Comparison of ENCODE assay signal across 17 mouse cellular contexts in the genomic region with DNA sequence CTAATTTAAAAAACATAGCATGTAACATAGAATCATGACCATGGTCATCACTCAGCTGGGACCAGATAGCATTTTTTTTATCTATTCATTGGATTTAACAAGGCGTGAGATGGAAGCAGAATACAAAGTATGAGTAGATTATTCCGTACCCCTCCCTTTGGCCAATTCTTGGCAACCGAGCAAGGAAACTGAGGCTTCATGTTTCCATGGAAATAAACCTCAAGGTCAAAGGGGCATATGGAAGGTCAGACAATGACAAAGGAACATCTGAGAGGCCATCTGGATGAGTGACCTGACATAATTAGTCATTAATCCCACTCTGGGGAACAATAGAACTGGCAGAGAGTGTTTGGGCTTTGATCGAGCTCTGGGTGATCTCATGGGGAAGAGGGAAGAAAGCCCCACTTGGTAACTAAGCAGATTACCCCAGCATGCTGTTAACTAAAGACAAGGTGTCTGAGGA.
A peak's percentile ranks its signal among the peaks of the same experiment; 100 is the strongest.
DNase-seq lines count a peak whose midpoint lies in the region; ATAC-seq and TF ChIP-seq lines count a peak whose summit lies in the region.
"Had no signal": no experiment of that assay in that cellular context is flagged by ENCODE, and none has a peak within 500 bp of the region (broad histone marks: within the 10 kb centered on the region; RNA-seq: fewer than 3 reads in every experiment).

No protein-coding gene starts in this region.

- TF ChIP-seq CTCF in brain, embryonic 14.5 days (IDR thresholded peaks at IDR 0.05; ENCODE audit: borderline replicate concordance, extremely low read depth, insufficient read depth, insufficient read length): no peak

- no peaks in the 10 kb centered on the region for H3K4me1 ChIP-seq in embryonic facial prominence, embryonic 14.5 days (ENCODE audit: control insufficient read depth, insufficient read depth, low read length)
- H3K4me1 ChIP-seq in hindbrain, embryonic 11.5 days (replicated peaks; ENCODE audit: control insufficient read depth, insufficient read depth, low read length): no peaks in the 10 kb centered on the region
- H3K4me1 ChIP-seq in midbrain, embryonic 14.5 days (ENCODE audit: control insufficient read depth, insufficient read depth, low read length): 0 out of 2 replicates have a peak, but pooled peaks cover 8% of the 10 kb centered on the region
- no peaks in the 10 kb centered on the region for H3K4me1 ChIP-seq in kidney, embryonic 14.5 days (ENCODE audit: control insufficient read depth, insufficient read depth, low read length)
- H3K4me1 ChIP-seq: heart, embryonic 12.5 days; kidney, embryonic 15.5 days; neural tube, embryonic 13.5 days had no signal

- no peak overlapping the region for H3K4me3 ChIP-seq in embryonic facial prominence, embryonic 14.5 days (ENCODE audit: low read depth, low read length)
- H3K4me3 ChIP-seq in hindbrain, embryonic 11.5 days (ENCODE audit: low read depth, low read length): no peak overlapping the region
- no peak overlapping the region for H3K4me3 ChIP-seq in midbrain, embryonic 14.5 days (replicated peaks; ENCODE audit: low read depth, low read length)
- H3K4me3 ChIP-seq in kidney, embryonic 14.5 days (ENCODE audit: low read length): no peak overlapping the region
- H3K4me3 ChIP-seq: heart, embryonic 12.5 days; kidney, embryonic 15.5 days; neural tube, embryonic 13.5 days had no signal

- peak; percentile 76 for DNase-seq in brain, embryonic 14.5 days (ENCODE audit: low read depth)
- peak; percentile 13 for DNase-seq in embryonic facial prominence, embryonic 14.5 days (ENCODE audit: low spot score)
- DNase-seq in hindbrain, embryonic 11.5 days (ENCODE audit: low spot score): peak; percentile 78
- peak; percentile 54 for DNase-seq in midbrain, embryonic 14.5 days
- no peak for DNase-seq in lung, postnatal 14 days
- no peak for DNase-seq in right cerebral cortex, adult 2 months (ENCODE audit: low spot score in 2 of 2)
- DNase-seq in right cerebral cortex, postnatal 10 days (ENCODE audit: low spot score in 2 of 2): no peak
- DNase-seq: B cell, adult 2 months; cerebellum, adult 11-12 months; gastrocnemius, postnatal 25 days; liver; lung, adult 2 months; right cerebral cortex, adult 18-20 months had no signal

- peak; percentile 15; the same call in 1 of the 2 replicates for ATAC-seq in embryonic facial prominence, embryonic 14.5 days (ENCODE audit: low read depth)
- ATAC-seq in hindbrain, embryonic 11.5 days (ENCODE audit: low FRiP score): peak; percentile 93
- peak; percentile 76; the same call in 1 of the 2 replicates for ATAC-seq in midbrain, embryonic 14.5 days (ENCODE audit: low FRiP score, low TSS enrichment)
- ATAC-seq in kidney, embryonic 14.5 days (ENCODE audit: low FRiP score, low TSS enrichment): no peak

- no peaks in the 10 kb centered on the region for H3K27me3 ChIP-seq in embryonic facial prominence, embryonic 14.5 days (replicated peaks; ENCODE audit: control insufficient read depth, insufficient read depth, low read length)
- peaks cover 12% of the 10 kb centered on the region for H3K27me3 ChIP-seq in hindbrain, embryonic 11.5 days (ENCODE audit: control insufficient read depth, insufficient read depth, low read length)
- H3K27me3 ChIP-seq in midbrain, embryonic 14.5 days (ENCODE audit: control insufficient read depth, insufficient read depth, low read length): peaks cover 11% of the 10 kb centered on the region
- H3K27me3 ChIP-seq in kidney, embryonic 14.5 days (ENCODE audit: control insufficient read depth, insufficient read depth, low read length): no peaks in the 10 kb centered on the region
- H3K27me3 ChIP-seq: heart, embryonic 12.5 days; kidney, embryonic 15.5 days; neural tube, embryonic 13.5 days had no signal

- no peak overlapping the region for H3K27ac ChIP-seq in embryonic facial prominence, embryonic 14.5 days (replicated peaks; ENCODE audit: low read depth, low read length)
- no peak overlapping the region for H3K27ac ChIP-seq in hindbrain, embryonic 11.5 days (ENCODE audit: low read depth, low read length)
- H3K27ac ChIP-seq in midbrain, embryonic 14.5 days (replicated peaks; ENCODE audit: low read depth, low read length): no peak overlapping the region
- no peak overlapping the region for H3K27ac ChIP-seq in kidney, embryonic 14.5 days (ENCODE audit: low read depth, low read length)
- H3K27ac ChIP-seq: kidney, embryonic 15.5 days; neural tube, embryonic 13.5 days had no signal

- H3K36me3 ChIP-seq in embryonic facial prominence, embryonic 14.5 days (ENCODE audit: control insufficient read depth, insufficient read depth, low read length): no peaks in the 10 kb centered on the region
- no peaks in the 10 kb centered on the region for H3K36me3 ChIP-seq in hindbrain, embryonic 11.5 days (ENCODE audit: control insufficient read depth, insufficient read depth, low read length)
- no peaks in the 10 kb centered on the region for H3K36me3 ChIP-seq in midbrain, embryonic 14.5 days (ENCODE audit: control insufficient read depth, insufficient read depth, low read length)
- H3K36me3 ChIP-seq in kidney, embryonic 14.5 days (ENCODE audit: control insufficient read depth, insufficient read depth, low read length): no peaks in the 10 kb centered on the region
- H3K36me3 ChIP-seq: heart, embryonic 12.5 days; kidney, embryonic 15.5 days; neural tube, embryonic 13.5 days had no signal

- no peak overlapping the region for H3K9ac ChIP-seq in embryonic facial prominence, embryonic 14.5 days (ENCODE audit: low read depth, low read length)
- H3K9ac ChIP-seq in hindbrain, embryonic 11.5 days (ENCODE audit: low read depth, low read length): no peak overlapping the region
- no peak overlapping the region for H3K9ac ChIP-seq in midbrain, embryonic 14.5 days (replicated peaks; ENCODE audit: low read length)
- no peak overlapping the region for H3K9ac ChIP-seq in kidney, embryonic 14.5 days (ENCODE audit: low read depth, low read length)
- H3K9ac ChIP-seq: heart, embryonic 12.5 days; kidney, embryonic 15.5 days; neural tube, embryonic 13.5 days had no signal

- no peaks in the 10 kb centered on the region for H3K9me3 ChIP-seq in embryonic facial prominence, embryonic 14.5 days (ENCODE audit: control insufficient read depth, low read length)
- H3K9me3 ChIP-seq in hindbrain, embryonic 11.5 days (ENCODE audit: control insufficient read depth, low read length): no peaks in the 10 kb centered on the region
- no peaks in the 10 kb centered on the region for H3K9me3 ChIP-seq in midbrain, embryonic 14.5 days (ENCODE audit: control insufficient read depth, low read length)
- H3K9me3 ChIP-seq in kidney, embryonic 14.5 days (ENCODE audit: control insufficient read depth, low read length): no peaks in the 10 kb centered on the region
- H3K9me3 ChIP-seq: heart, embryonic 12.5 days; kidney, embryonic 15.5 days; neural tube, embryonic 13.5 days had no signal

- no peak overlapping the region for H3K4me2 ChIP-seq in embryonic facial prominence, embryonic 14.5 days (ENCODE audit: low read depth, low read length)
- no peak overlapping the region for H3K4me2 ChIP-seq in hindbrain, embryonic 11.5 days (replicated peaks; ENCODE audit: low read depth, low read length)
- H3K4me2 ChIP-seq in midbrain, embryonic 14.5 days (ENCODE audit: low read length): no peak overlapping the region
- no peak overlapping the region for H3K4me2 ChIP-seq in kidney, embryonic 14.5 days (replicated peaks; ENCODE audit: low read depth, low read length)
- H3K4me2 ChIP-seq: heart, embryonic 12.5 days; kidney, embryonic 15.5 days; neural tube, embryonic 13.5 days had no signal

- WGBS in embryonic facial prominence, embryonic 14.5 days: 31% methylated on average over 4 of the region's 4 CpGs
- WGBS in hindbrain, embryonic 11.5 days: 11% methylated on average over 4 of the region's 4 CpGs
- WGBS in midbrain, embryonic 14.5 days: 2% methylated on average over 4 of the region's 4 CpGs
- 54% methylated on average over 4 of the region's 4 CpGs for WGBS in kidney, embryonic 14.5 days

- TF ChIP-seq POLR2A in brain, embryonic 14.5 days (IDR thresholded peaks at IDR 0.05; ENCODE audit: borderline replicate concordance, extremely low read depth, insufficient read depth, insufficient read length, poor library complexity, severe bottlenecking): no peak

Comparison
In these comparisons a context has a peak if more than half of its experiments do, and no peak if none do; other contexts are left out.
1. DNase-seq: peak in brain, embryonic 14.5 days (single experiment), embryonic facial prominence, embryonic 14.5 days (single experiment), hindbrain, embryonic 11.5 days (single experiment) and midbrain, embryonic 14.5 days (single experiment); none in lung, postnatal 14 days (single experiment), right cerebral cortex, adult 2 months (0 of 2) and right cerebral cortex, postnatal 10 days (0 of 2).